Mouse (Mus musculus): ENCODE data around the gene Susd1. TPM values are rescaled to one million over a fixed set of nuclear protein-coding genes. Genes with fewer than 3 reads are reported as not detected.

The Susd1 gene
- total and polyA plus RNA-seq, 3 experiments = 1.6 to 6.1 (median 4.1) TPM

GRCm38 (mm10) chr4:59372546-59373157 is 65.8 kb downstream of the Susd1 start:
- dilution Hi-C loops (cut with MboI; ENCODE audit: extremely low pct_ligation_motif_present, extremely low pct_unique_long_range_greater_than_20kb, low sequenced_read_pairs) = no loop called here
- Histone ChIP-seq H3K27ac (ENCODE audit: insufficient read depth, low read depth) (no peak overlapping the region), H3K4me2 (ENCODE audit: insufficient read depth, low read depth, poor library complexity, severe bottlenecking) (no peak overlapping the region), H3K27me3 (replicated peaks) (no peaks in the 10 kb centered on the region), H3K4me1 (ENCODE audit: control insufficient read depth in 1 of 2, insufficient read depth in 2 of 2) (peaks cover 3 to 17% of the 10 kb centered on the region in 2 experiments; a peak in 2 of 4 replicates), H3K9me3 (replicated peaks; ENCODE audit: low read length) (no peaks in the 10 kb centered on the region), H3K79me2 (replicated peaks; ENCODE audit: control insufficient read depth, extremely low read depth, insufficient read depth, poor library complexity, severe bottlenecking) (no peaks in the 10 kb centered on the region; the same call in 1 of the 2 replicates), H3K4me3 (replicated peaks in 1 of 3; ENCODE audit: low read depth in 2 of 3, low read length in 2 of 3, poor library complexity in 1 of 3) (no peak overlapping the region), H3K36me3 (replicated peaks in 1 of 2; ENCODE audit: control insufficient read depth in 1 of 2, insufficient read depth in 1 of 2, low read length in 1 of 2) (no peaks in the 10 kb centered on the region), H3K9ac (ENCODE audit: insufficient read depth, low read depth) (no peak overlapping the region)
- in situ Hi-C loops (cut with MboI; ENCODE audit: low pct_ligation_motif_present, low pct_unique_long_range_greater_than_20kb, low sequenced_read_pairs) = loop anchor here (25.0 kb wide), 2 partner anchors 390 to 490 kb away; no protein-coding TSS in a partner anchor
- no peak for TF ChIP-seq BHLHE40 (IDR thresholded peaks at IDR 0.05; ENCODE audit: low read depth, low read length)
- TF ChIP-seq ETS1 (conservative IDR thresholded peaks at IDR 0.05; ENCODE audit: low read depth, low read length) = no peak
- TF ChIP-seq ZMIZ1 (IDR thresholded peaks at IDR 0.05; ENCODE audit: low read depth, low read length) = no peak
- TF ChIP-seq CHD1 (IDR thresholded peaks at IDR 0.05; ENCODE audit: low read depth, low read length) = no peak
- no peak for TF ChIP-seq HCFC1 (IDR thresholded peaks at IDR 0.05; ENCODE audit: low read depth, low read length)
- TF ChIP-seq MAFK (IDR thresholded peaks at IDR 0.05; ENCODE audit: insufficient replicate concordance, low read length) = no peak
- TF ChIP-seq ZNF384 (IDR thresholded peaks at IDR 0.05; ENCODE audit: low read depth, low read length) = no peak
- TF ChIP-seq GABPA (IDR thresholded peaks at IDR 0.05; ENCODE audit: insufficient replicate concordance, low read depth, low read length) = no peak
- TF ChIP-seq NRF1 (IDR thresholded peaks at IDR 0.05; ENCODE audit: low read depth, low read length) = no peak
- TF ChIP-seq E2F4 (IDR thresholded peaks at IDR 0.05; ENCODE audit: insufficient replicate concordance, low read depth, low read length) = no peak
- TF ChIP-seq MEF2A (IDR thresholded peaks at IDR 0.05; ENCODE audit: borderline replicate concordance, low read depth, low read length) = no peak
- no peak for TF ChIP-seq RCOR1 (conservative IDR thresholded peaks at IDR 0.05; ENCODE audit: low read depth, low read length)
- no peak for TF ChIP-seq USF1 (IDR thresholded peaks at IDR 0.05; ENCODE audit: low read depth, low read length)
- no peak for DNase-seq (ENCODE audit: extremely low read depth)

- dilution Hi-C loops (cut with MboI; ENCODE audit: extremely low pct_ligation_motif_present, extremely low pct_unique_long_range_greater_than_20kb, low sequenced_read_pairs) = no loop called here
- in situ Hi-C loops (cut with MboI; ENCODE audit: low pct_ligation_motif_present, low pct_unique_long_range_greater_than_20kb, low sequenced_read_pairs) = loop anchor here (25.0 kb wide), 2 partner anchors 390 to 490 kb away; no protein-coding TSS in a partner anchor
- Histone ChIP-seq H3K4me2 (ENCODE audit: insufficient read depth, low read depth, poor library complexity, severe bottlenecking) (no peak overlapping the region), H3K36me3 (replicated peaks in 1 of 2; ENCODE audit: control insufficient read depth in 1 of 2, insufficient read depth in 1 of 2, low read length in 1 of 2) (no peaks in the 10 kb centered on the region), H3K79me2 (replicated peaks; ENCODE audit: control insufficient read depth, extremely low read depth, insufficient read depth, poor library complexity, severe bottlenecking) (no peaks in the 10 kb centered on the region; the same call in 1 of the 2 replicates), H3K9me3 (replicated peaks; ENCODE audit: low read length) (no peaks in the 10 kb centered on the region), H3K4me3 (replicated peaks in 1 of 3; ENCODE audit: low read depth in 2 of 3, low read length in 2 of 3, poor library complexity in 1 of 3) (no peak overlapping the region), H3K27ac (ENCODE audit: insufficient read depth, low read depth) (no peak overlapping the region), H3K27me3 (replicated peaks) (no peaks in the 10 kb centered on the region), H3K9ac (ENCODE audit: insufficient read depth, low read depth) (no peak overlapping the region), H3K4me1 (ENCODE audit: control insufficient read depth in 1 of 2, insufficient read depth in 2 of 2) (peaks cover 3 to 22% of the 10 kb centered on the region in 2 experiments; a peak in 2 of 4 replicates)
- TF ChIP-seq RCOR1 (conservative IDR thresholded peaks at IDR 0.05; ENCODE audit: low read depth, low read length) (no peak), E2F4 (IDR thresholded peaks at IDR 0.05; ENCODE audit: insufficient replicate concordance, low read depth, low read length) (no peak), CHD2 (IDR thresholded peaks at IDR 0.05; ENCODE audit: low read length) (no peak), MXI1 (IDR thresholded peaks at IDR 0.05; ENCODE audit: low read depth, low read length) (no peak), TBP (conservative IDR thresholded peaks at IDR 0.05; ENCODE audit: low read depth, low read length) (no peak), USF2 (conservative IDR thresholded peaks at IDR 0.05; ENCODE audit: low read depth, low read length) (no peak), NRF1 (IDR thresholded peaks at IDR 0.05; ENCODE audit: low read depth, low read length) (no peak), USF1 (IDR thresholded peaks at IDR 0.05; ENCODE audit: low read depth, low read length) (no peak)
- no peak for DNase-seq (ENCODE audit: extremely low read depth)
Measured at GRCm38 (mm10) chr4:59371910-59372309, 66.5 kb downstream of the Susd1 start.
